Mouse (Mus musculus) MEL (cell line): ENCODE measurements around the gene Psmb6. TPM values are rescaled to one million over a fixed set of nuclear protein-coding genes. Genes with fewer than 3 reads are reported as not detected.

Experiments used
- DNase-seq: peaks from one replicate; pipeline ENCODE4 v3.0.0; 2011; ENCODE audit warnings: low read depth, low spot score
- H3K27ac ChIP-seq: 2 replicates; pipeline ENCODE4 v1.5.1; 2012; ENCODE audit warnings: low read depth, mild to moderate bottlenecking, control low read depth, low read length, moderate library complexity; ENCODE audit not compliant: control insufficient read depth
- H3K27me3 ChIP-seq, 2 experiments: fragments of 150-350 bp in 1 of 2; sonication (generic) in 1 of 2; 2 replicates each; pipeline ENCODE4 v1.6.1; 2012; ENCODE audit warnings: low read length in 2 of 2, mild to moderate bottlenecking in 2 of 2, improper control_type of control experiment in 1 of 2, moderate library complexity in 1 of 2; ENCODE audit not compliant: insufficient read depth in 2 of 2, control insufficient read depth in 1 of 2
- H3K36me3 ChIP-seq, 2 experiments: 2 replicates each; pipeline ENCODE4 v1.6.1; 2012 to 2014; ENCODE audit warnings: low read length in 2 of 2, improper control_type of control experiment in 1 of 2, inconsistent platforms in 1 of 2, mild to moderate bottlenecking in 1 of 2; ENCODE audit not compliant: insufficient read depth in 2 of 2, control insufficient read depth in 1 of 2
- H3K4me1 ChIP-seq, 2 experiments: fragments of 150-350 bp in 1 of 2; sonication (generic) in 1 of 2; 2 replicates each; pipeline ENCODE4 v1.6.1; 2012; ENCODE audit warnings: low read length in 2 of 2, improper control_type of control experiment in 1 of 2, mild to moderate bottlenecking in 1 of 2; ENCODE audit not compliant: insufficient read depth in 2 of 2, control insufficient read depth in 1 of 2
- H3K4me3 ChIP-seq, 2 experiments: fragments of 150-350 bp in 1 of 2; sonication (generic) in 1 of 2; 2 replicates each; pipeline ENCODE4 v1.5.1; 2012; ENCODE audit warnings: low read depth in 2 of 2, low read length in 2 of 2, mild to moderate bottlenecking in 2 of 2, moderate library complexity in 2 of 2, control low read depth in 1 of 2, improper control_type of control experiment in 1 of 2; ENCODE audit not compliant: control insufficient read depth in 1 of 2, insufficient read depth in 1 of 2
- H3K79me2 ChIP-seq: 2 replicates; pipeline ENCODE4 v1.6.1; 2012; ENCODE audit warnings: mild to moderate bottlenecking, low read length, moderate library complexity; ENCODE audit not compliant: control insufficient read depth, poor library complexity, insufficient read depth
- H3K9ac ChIP-seq: 2 replicates; pipeline ENCODE4 v1.6.1; 2012; ENCODE audit warnings: low read depth, mild to moderate bottlenecking, control low read depth, low read length, moderate library complexity; ENCODE audit not compliant: control insufficient read depth, poor library complexity, severe bottlenecking
- H3K9me3 ChIP-seq: fragments of 150-350 bp; sonication (generic); replicated peaks from 2 replicates; pipeline ENCODE4 v1.6.1; 2012; ENCODE audit warnings: mild to moderate bottlenecking, low read length, improper control_type of control experiment, moderate library complexity; ENCODE audit not compliant: insufficient read depth
- CHD1 ChIP-seq: IDR thresholded peaks from 2 replicates; pipeline ENCODE4 v1.6.1; 2012; ENCODE audit warnings: low read depth, mild to moderate bottlenecking, inconsistent platforms, low read length, improper control_type of control experiment
- ELF1 ChIP-seq: IDR thresholded peaks from 2 replicates; pipeline ENCODE4 v1.6.1; 2014; ENCODE audit warnings: low read depth, mild to moderate bottlenecking, inconsistent platforms, low read length, improper control_type of control experiment, moderate library complexity
- EP300 ChIP-seq, 2 experiments: IDR thresholded peaks; 2 replicates each; pipeline ENCODE4 v1.6.1; 2011; ENCODE audit warnings: improper control_type of control experiment in 2 of 2, low read length in 2 of 2, low read depth in 1 of 2, mild to moderate bottlenecking in 1 of 2
- GABPA ChIP-seq: IDR thresholded peaks from 2 replicates; pipeline ENCODE4 v1.6.1; 2012; ENCODE audit warnings: low read depth, mild to moderate bottlenecking, inconsistent platforms, low read length, improper control_type of control experiment, moderate library complexity
- GATA1 ChIP-seq: IDR thresholded peaks from 2 replicates; pipeline ENCODE4 v1.6.1; 2011; ENCODE audit warnings: low read depth, low read length, improper control_type of control experiment
- JUND ChIP-seq: IDR thresholded peaks from 2 replicates; pipeline ENCODE4 v1.6.1; 2011; ENCODE audit warnings: low read depth, mild to moderate bottlenecking, improper control_type of control experiment, low read length
- MXI1 ChIP-seq: IDR thresholded peaks from 2 replicates; pipeline ENCODE4 v1.6.1; 2011; ENCODE audit warnings: mild to moderate bottlenecking, low read depth, low read length, improper control_type of control experiment
- MYC ChIP-seq: IDR thresholded peaks from 2 replicates; pipeline ENCODE4 v1.6.1; 2011; ENCODE audit warnings: low read depth, mild to moderate bottlenecking, low read length, improper control_type of control experiment, moderate library complexity
- NELFE ChIP-seq: IDR thresholded peaks from 2 replicates; pipeline ENCODE4 v1.6.1; 2011; ENCODE audit warnings: low read depth, low read length, improper control_type of control experiment
- POLR2A ChIP-seq, 2 experiments: IDR thresholded peaks; 2 replicates each; pipeline ENCODE4 v1.6.1; 2011 to 2012; ENCODE audit warnings: low read length in 2 of 2, mild to moderate bottlenecking in 2 of 2, control low read depth in 1 of 2, improper control_type of control experiment in 1 of 2, low read depth in 1 of 2, moderate library complexity in 1 of 2; ENCODE audit not compliant: control insufficient read depth in 1 of 2, insufficient read depth in 1 of 2, poor library complexity in 1 of 2
- POLR2AphosphoS2 ChIP-seq: IDR thresholded peaks from 2 replicates; pipeline ENCODE4 v1.6.1; 2011; ENCODE audit warnings: low read length, improper control_type of control experiment
- POLR2AphosphoS5 ChIP-seq: IDR thresholded peaks from 2 replicates; pipeline ENCODE4 v1.6.1; 2012; ENCODE audit warnings: low read depth, borderline replicate concordance, mild to moderate bottlenecking, inconsistent platforms, low read length, moderate library complexity, mixed read lengths
- RAD21 ChIP-seq: IDR thresholded peaks from 2 replicates; pipeline ENCODE4 v1.6.1; 2011; ENCODE audit warnings: mild to moderate bottlenecking, low read depth, low read length, improper control_type of control experiment
- RCOR1 ChIP-seq: IDR thresholded peaks from 2 replicates; pipeline ENCODE4 v1.6.1; 2012; ENCODE audit warnings: low read depth, mild to moderate bottlenecking, inconsistent platforms, low read length, improper control_type of control experiment
- SMC3 ChIP-seq: IDR thresholded peaks from 2 replicates; pipeline ENCODE4 v1.6.1; 2011; ENCODE audit warnings: low read depth, low read length, improper control_type of control experiment
- TBP ChIP-seq: IDR thresholded peaks from 2 replicates; pipeline ENCODE4 v1.8.0; 2011; ENCODE audit warnings: low read depth, low read length, improper control_type of control experiment
- TCF12 ChIP-seq: IDR thresholded peaks from 2 replicates; pipeline ENCODE4 v1.6.1; 2014; ENCODE audit warnings: low read depth, mild to moderate bottlenecking, inconsistent platforms, low read length, improper control_type of control experiment, moderate library complexity
- ZC3H11A ChIP-seq: IDR thresholded peaks from 2 replicates; pipeline ENCODE4 v1.6.1; 2012; ENCODE audit warnings: low read depth, mild to moderate bottlenecking, inconsistent platforms, low read length, improper control_type of control experiment
- ZNF384 ChIP-seq: IDR thresholded peaks from 2 replicates; pipeline ENCODE4 v1.6.1; 2012; ENCODE audit warnings: low read depth, mild to moderate bottlenecking, inconsistent platforms, low read length, improper control_type of control experiment
- polyA plus RNA-seq, 2 experiments: library from polyadenylated mRNA; stranded (reverse) in 1 of 2; unstranded in 1 of 2; fragments of >175 nt in 1 of 2; fragments of >200 nt in 1 of 2; gene quantifications; 2 replicates each; pipeline versions ENCODE4 v1.2.1 to v1.2.4; 2012; ENCODE audit warnings: low replicate concordance in 2 of 2, low read depth in 1 of 2; ENCODE audit not compliant: insufficient read length in 2 of 2, insufficient read depth in 1 of 2, missing spikeins in 1 of 2
- total RNA-seq: library from RNA; depleted of rRNA; stranded (reverse); fragments of 300-350 nt; gene quantifications from 2 replicates; pipeline ENCODE4 v1.2.3, GENCODE M21; 2012

Gene Psmb6
- total and polyA plus RNA-seq, 3 experiments = 462 to 602 TPM; not detected in 1

DNA sequence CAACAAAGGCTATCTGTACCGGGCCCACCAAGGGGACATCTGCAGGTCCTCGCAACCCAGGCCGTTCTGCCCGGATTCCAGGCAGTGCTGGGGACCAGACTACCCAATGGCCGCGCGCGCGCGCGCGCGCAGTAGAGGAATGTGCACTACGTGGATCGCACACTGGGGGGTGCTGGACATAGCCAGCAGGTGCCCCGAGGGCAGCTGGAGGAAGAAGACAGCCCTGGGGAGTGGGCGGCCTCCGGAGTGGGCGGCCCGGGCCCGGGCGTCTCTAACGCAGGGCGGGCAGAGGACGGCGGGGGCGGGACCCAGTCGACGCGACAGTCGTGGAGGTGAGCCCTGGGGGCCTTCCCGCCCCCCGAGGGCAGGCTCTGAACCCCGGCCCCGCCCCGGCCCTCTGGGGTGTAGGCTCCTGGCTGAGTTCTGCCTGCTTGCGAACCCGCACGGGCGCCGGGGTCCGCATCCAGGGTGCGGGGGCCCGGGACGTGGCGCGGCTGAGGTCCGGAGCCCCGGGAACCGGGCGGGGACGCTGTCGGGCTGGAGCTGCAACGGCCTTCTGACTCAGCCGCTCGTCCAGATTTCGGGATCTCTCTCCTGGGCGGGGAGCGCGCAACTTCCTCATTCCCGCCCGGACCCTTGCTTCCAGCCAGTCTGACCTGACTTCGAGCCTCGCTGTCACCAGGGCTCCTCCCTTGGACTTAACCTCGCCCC lies 14.9 kb downstream of the Psmb6 start, which contains the start of gene Pld2 (continued):
- TF ChIP-seq TCF12 = 0 out of 2 replicates have a peak, but pooled peaks have one; percentile 8
- TF ChIP-seq GABPA = no peak
- no peak for TF ChIP-seq MYC

DNA sequence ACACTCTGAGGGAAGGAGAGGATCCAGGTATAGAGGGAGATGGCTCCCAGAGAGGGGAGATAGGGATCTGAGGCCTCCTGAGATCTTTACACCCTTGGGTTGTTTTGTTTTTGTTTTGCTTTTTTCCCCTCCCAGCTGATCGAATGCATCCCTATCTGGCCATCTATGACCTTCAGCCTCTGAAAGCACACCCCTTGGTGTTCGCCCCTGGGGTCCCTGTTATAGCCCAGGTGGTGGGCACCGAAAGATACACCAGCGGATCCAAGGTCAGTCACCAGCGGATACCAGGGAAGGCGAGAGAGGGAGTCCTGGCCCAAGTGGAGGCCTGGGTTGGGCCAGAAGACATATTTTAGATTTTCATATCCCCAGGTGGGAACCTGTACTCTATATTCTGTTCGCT lies 15.8 kb downstream of the Psmb6 start:
- Histone ChIP-seq H3K4me1 (peaks cover 0 to 3% of the 10 kb centered on the region in 2 experiments; a peak in 2 of 4 replicates), H3K36me3 (no peaks in the 10 kb centered on the region), H3K27ac (no peak overlapping the region), H3K4me3 (no peak overlapping the region), H3K9ac (no peak overlapping the region), H3K79me2 (no peaks in the 10 kb centered on the region; the same call in 1 of the 2 replicates), H3K27me3 (peaks cover 11 to 14% of the 10 kb centered on the region in 2 experiments)
- no peak for DNase-seq
- TF ChIP-seq ELF1 = no peak
- TF ChIP-seq TBP = no peak
- TF ChIP-seq SMC3 = no peak
- TF ChIP-seq GATA1 = 0 out of 2 replicates have a peak, but pooled peaks have one; percentile 4
- TF ChIP-seq, all 39 proteins: peak for 1
- no peaks in the 10 kb centered on the region for H3K9me3 ChIP-seq

- H3K4me3 ChIP-seq = no peak overlapping the region
- H3K27ac ChIP-seq = no peak overlapping the region
- no peak for DNase-seq
- H3K9me3 ChIP-seq = no peaks in the 10 kb centered on the region
- no peaks in the 10 kb centered on the region for H3K36me3 ChIP-seq
- peaks cover 0 to 3% of the 10 kb centered on the region in 2 experiments; a peak in 2 of 4 replicates for H3K4me1 ChIP-seq
- H3K79me2 ChIP-seq = no peaks in the 10 kb centered on the region; the same call in 1 of the 2 replicates
- H3K9ac ChIP-seq = no peak overlapping the region
- H3K27me3 ChIP-seq = peaks cover 13 to 14% of the 10 kb centered on the region in 2 experiments
- TF ChIP-seq TBP (no peak), NELFE (no peak), CHD1 (no peak), POLR2AphosphoS2 (no peak), POLR2AphosphoS5 (no peak), ZNF384 (no peak), RCOR1 (no peak), MXI1 (no peak), RAD21 (no peak), POLR2A (IDR thresholded peaks at IDR 0.05; ENCODE audit: control insufficient read depth in 1 of 2, insufficient read depth in 1 of 2, low read depth in 1 of 2, low read length in 2 of 2, poor library complexity in 1 of 2) (no peak), GATA1 (no peak), EP300 (IDR thresholded peaks at IDR 0.05; ENCODE audit: low read depth in 1 of 2, low read length in 2 of 2) (no peak), ZC3H11A (no peak), JUND (no peak)
Observed at GRCm38 (mm10) chr11:70541415-70541814, 16.2 kb downstream of the Psmb6 start.
